Mouse (Mus musculus): ENCODE measurements around the gene Slc16a12.

Slc16a12 gene

DNA sequence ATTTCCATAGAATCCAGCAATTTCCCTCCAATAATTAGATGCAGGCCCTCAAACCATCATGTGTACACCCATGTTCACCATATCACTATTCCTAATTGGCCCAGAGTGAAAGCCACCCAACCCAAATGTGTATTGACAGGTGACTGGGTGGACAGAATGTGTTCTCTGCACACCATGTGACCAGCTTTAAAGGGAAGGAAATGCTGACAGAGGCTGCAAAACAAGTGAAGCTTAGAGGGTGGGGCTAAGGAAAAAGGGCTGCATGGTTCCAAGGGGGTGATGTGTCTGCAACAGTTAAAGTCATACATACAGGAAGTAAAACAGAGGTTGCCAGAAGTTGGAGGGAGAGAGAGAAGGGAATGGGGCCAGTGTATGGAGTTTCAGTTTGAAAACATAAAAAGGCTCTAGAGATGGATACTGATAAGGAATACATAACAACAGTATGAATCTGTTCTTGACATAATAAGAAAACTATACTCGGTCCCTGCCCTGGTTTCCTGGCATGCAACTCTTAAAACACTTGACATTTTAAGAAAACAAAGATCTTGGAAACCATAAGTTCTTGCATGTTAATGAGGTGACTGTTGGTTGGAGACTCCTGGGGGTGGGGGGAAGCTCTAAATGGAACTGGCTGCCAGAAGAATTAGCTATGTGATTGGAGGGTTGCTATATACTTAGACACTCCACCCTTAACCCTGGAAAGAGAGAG is 20.7 kb downstream of the Slc16a12 start:
- no peak for DNase-seq (ENCODE audit: low spot score)

DNA sequence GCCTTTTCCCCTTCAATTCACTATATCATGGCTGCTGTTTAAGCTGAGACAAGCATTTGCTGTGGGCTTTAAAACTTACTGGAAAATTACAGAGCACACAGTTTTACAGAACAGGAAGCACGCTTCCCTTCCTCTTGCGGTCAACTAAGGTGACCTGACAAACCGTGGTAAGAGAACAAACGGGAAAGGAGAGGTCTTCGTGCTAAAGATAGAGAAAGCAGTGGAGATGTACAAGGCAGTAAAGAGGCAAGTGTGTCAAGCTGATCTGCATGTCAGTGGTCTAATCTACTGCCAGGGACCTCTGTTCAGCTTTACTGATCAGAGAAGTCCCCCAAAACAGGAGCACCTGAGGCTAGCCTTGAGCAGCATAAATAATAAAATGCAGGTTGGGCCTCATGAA is 21.7 kb downstream of the Slc16a12 start:
- no peak for DNase-seq (ENCODE audit: low spot score)

- DNase-seq (ENCODE audit: low spot score): no peak
Observed at GRCm38 (mm10) chr19:34724598-34724997, 22.5 kb downstream of the Slc16a12 start.

GRCm38 (mm10) chr19:34722541-34722940 is 24.5 kb downstream of the Slc16a12 start:
- no peak for DNase-seq (ENCODE audit: low spot score)

- no peak for DNase-seq (ENCODE audit: low spot score)
Observed at GRCm38 (mm10) chr19:34720130-34720529, 27.0 kb downstream of the Slc16a12 start.

DNA sequence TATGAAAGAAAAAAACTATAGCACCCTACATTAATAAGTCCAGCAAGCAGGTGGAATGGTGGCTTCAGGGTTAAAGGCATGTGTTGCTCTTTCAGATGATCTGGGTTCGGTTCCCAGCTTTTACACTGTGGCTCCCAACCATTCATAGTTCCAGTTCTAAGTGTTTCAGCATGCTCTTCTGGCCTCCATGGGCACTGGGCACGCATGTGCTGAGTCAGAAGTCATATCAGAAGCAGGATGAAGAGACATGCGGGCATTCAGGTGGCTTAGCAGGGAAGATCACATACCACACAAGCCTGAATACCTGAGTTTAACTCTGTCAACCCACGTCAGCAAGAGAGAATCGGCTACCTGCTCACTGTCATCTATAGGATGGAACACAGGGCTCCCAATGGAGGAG is 28.1 kb downstream of the Slc16a12 start:
- DNase-seq (ENCODE audit: low spot score): no peak

DNA sequence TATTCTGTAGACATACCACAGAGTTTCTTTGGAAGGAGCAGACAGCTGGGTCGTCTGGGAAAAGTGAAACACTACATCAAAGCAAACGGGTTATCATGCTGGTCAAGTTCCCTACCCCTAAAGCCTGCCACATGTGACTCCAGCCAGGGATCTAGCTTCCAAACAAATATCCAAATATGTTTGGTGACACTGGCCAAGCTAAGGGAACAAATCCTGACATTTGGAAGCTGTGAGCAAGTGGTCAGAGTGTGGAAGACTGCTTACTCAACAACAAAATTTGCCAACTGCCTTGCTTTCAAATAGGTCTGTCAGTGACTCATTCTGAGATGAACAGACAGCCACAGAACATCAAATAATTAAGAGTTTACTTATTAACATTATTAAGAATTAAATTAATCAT is 28.6 kb downstream of the Slc16a12 start:
- no peak for DNase-seq (ENCODE audit: low spot score)

DNA sequence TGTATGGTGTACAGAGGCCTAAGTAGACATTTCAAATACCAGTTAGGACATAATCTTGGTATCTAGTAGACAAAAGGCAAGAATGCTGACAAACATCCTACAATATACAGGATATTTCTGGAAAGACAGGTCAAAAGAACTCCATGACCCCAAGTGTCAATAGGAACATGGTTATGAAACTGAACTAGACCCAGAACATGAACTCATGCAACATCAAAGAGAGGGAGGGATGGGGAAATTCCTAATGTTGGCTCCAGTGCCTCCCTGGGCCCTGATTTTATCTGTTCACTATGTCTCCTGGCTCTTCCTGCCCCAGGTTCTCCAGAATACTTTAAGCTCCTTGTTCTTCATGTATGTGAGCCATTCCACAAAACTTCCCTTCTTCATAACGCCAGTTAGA is 31.2 kb downstream of the Slc16a12 start:
- no peak for DNase-seq (ENCODE audit: low spot score)

- DNase-seq (ENCODE audit: low spot score): no peak
Observed at GRCm38 (mm10) chr19:34714250-34714666, 32.8 kb downstream of the Slc16a12 start.

DNA sequence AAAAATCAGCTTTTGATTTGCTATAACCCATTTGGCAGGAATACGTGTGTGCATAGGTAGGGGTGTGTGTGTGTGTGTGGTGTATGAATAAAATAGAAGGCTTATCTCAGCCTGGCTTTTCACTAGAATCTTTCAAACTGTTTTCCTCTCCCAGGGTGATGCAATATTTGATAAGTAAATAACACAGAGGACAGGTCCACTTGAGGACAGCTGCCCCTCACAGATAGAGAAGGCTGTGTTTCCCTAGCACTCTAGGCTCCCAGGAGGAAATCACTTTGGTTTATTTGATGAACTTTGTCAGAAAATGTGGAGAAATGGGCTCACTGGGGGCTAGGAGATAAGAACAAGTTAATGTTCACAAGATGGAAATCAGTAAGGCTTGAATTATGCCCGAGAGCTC is 35.0 kb downstream of the Slc16a12 start:
- DNase-seq (ENCODE audit: low spot score): no peak

- DNase-seq (ENCODE audit: low spot score): no peak
Observed at GRCm38 (mm10) chr19:34708221-34708620, 38.9 kb downstream of the Slc16a12 start.

GRCm38 (mm10) chr19:34707571-34707970 is 39.5 kb downstream of the Slc16a12 start:
- DNase-seq (ENCODE audit: low spot score): no peak

GRCm38 (mm10) chr19:34706261-34706660 is 40.8 kb downstream of the Slc16a12 start:
- DNase-seq (ENCODE audit: low spot score): no peak

- no peak for DNase-seq (ENCODE audit: low spot score)
Observed at GRCm38 (mm10) chr19:34705141-34705540, 41.9 kb downstream of the Slc16a12 start.

DNA sequence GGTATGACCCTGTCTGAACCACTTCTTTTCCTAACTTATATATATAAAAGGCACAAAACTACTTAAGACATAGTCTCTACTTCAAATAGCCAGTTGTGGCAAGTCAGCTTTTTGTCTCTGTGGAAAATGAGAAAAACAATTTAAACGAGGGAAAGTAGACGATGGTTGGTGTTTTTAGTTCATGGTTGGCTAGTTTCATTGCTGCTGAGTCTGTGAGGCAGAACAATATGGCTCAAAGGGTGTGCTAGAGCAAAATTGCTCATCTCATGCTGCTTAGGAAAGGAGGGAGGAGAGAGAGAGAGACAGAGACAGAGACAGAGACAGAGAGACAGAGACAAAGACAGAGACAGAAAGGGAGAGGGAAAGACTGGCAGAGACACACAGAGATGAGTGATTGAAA is 47.8 kb downstream of the Slc16a12 start:
- no peak for DNase-seq (ENCODE audit: low spot score)

- DNase-seq (ENCODE audit: low spot score): no peak
Observed at GRCm38 (mm10) chr19:34698852-34699251, 48.2 kb downstream of the Slc16a12 start.

GRCm38 (mm10) chr19:34698432-34698831 is 48.7 kb downstream of the Slc16a12 start:
- no peak for DNase-seq (ENCODE audit: low spot score)

- DNase-seq (ENCODE audit: low spot score): no peak
Observed at GRCm38 (mm10) chr19:34697461-34697860, 49.6 kb downstream of the Slc16a12 start.

- DNase-seq (ENCODE audit: low spot score): no peak
Observed at GRCm38 (mm10) chr19:34696352-34696986, 50.6 kb downstream of the Slc16a12 start.

DNA sequence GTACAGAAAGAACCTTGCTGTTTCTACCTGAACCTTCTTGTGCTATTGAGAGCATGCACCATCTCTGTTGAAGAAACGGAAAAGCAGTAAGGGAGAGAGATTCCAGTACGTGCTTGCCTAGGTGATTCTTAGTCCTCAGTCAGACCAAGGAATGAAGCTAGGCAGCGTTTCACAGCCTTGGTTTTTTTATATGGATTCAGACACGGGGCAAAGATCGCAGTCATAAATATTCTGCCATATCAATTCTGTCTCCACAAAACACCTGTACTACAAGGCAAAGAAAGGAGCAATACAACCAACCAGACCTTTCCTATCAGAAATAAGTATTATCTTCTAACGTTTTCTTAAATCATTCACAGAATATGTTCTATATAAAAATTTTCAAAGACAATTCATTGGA is 55.7 kb downstream of the Slc16a12 start:
- DNase-seq (ENCODE audit: low spot score): no peak

DNA sequence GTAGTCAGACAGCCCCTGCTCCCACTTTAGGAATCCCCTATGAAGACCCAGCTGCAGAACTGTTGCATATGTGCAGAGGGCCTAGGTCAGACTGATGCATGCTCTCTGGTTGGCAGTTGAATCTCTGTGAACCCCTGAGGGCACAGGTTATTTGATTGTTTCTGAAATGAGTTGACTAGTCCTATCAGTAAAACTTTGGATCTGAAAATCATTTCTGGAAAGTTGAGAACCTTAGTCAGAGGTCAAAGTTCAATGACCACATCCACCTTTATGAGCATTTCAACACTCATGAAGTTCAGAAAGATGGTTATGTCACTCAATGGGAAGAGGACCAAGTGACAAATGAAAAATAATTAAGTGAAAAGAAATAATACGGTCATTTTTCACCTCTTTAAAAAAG is 61.6 kb downstream of the Slc16a12 start:
- no peak for DNase-seq (ENCODE audit: low spot score)

GRCm38 (mm10) chr19:34684857-34685256 is 62.2 kb downstream of the Slc16a12 start:
- DNase-seq (ENCODE audit: low spot score): peak; percentile 70

GRCm38 (mm10) chr19:34678428-34678827 is 68.7 kb downstream of the Slc16a12 start:
- DNase-seq (ENCODE audit: low spot score): no peak

- DNase-seq (ENCODE audit: low spot score): no peak
Observed at GRCm38 (mm10) chr19:34673476-34673875, 73.6 kb downstream of the Slc16a12 start.

Measured in testis, postnatal 10 days (tissue).